Mouse (Mus musculus) neural tube, embryonic 10.5 days (tissue): ENCODE results near the gene Tmem206.

Experiments used
- DNase-seq: peaks from one replicate; pipeline ENCODE4 v3.0.0-alpha.2; 2017; ENCODE audit warnings: low spot score; ENCODE audit errors: extremely low spot score

The Tmem206 gene

GRCm38 (mm10) chr1:191307766-191308455 is 17.8 kb upstream of the Tmem206 start:
- DNase-seq, result no peak

- no peak for DNase-seq
Measured at GRCm38 (mm10) chr1:191311296-191311898, 14.3 kb upstream of the Tmem206 start.

- peak; percentile 88 for DNase-seq
Measured at GRCm38 (mm10) chr1:191312513-191312941, 13.2 kb upstream of the Tmem206 start.

GRCm38 (mm10) chr1:191313158-191313557 is 12.6 kb upstream of the Tmem206 start:
- DNase-seq, result no peak

- DNase-seq, result no peak
Measured at GRCm38 (mm10) chr1:191313926-191314325, 11.8 kb upstream of the Tmem206 start.

GRCm38 (mm10) chr1:191316818-191317217 is 8.9 kb upstream of the Tmem206 start:
- DNase-seq, result no peak

- DNase-seq, result peak; percentile 78
Measured at GRCm38 (mm10) chr1:191317591-191318196, 8.0 kb upstream of the Tmem206 start, which contains the start of gene Nenf. TSS of gene Nenf (minus strand) at chr1:191318194.

- no peak for DNase-seq
Measured at GRCm38 (mm10) chr1:191318686-191319085, 7.0 kb upstream of the Tmem206 start.

- no peak for DNase-seq
Measured at GRCm38 (mm10) chr1:191323381-191323780, 2.3 kb upstream of the Tmem206 start.

- no peak for DNase-seq
Measured at GRCm38 (mm10) chr1:191324733-191325590, 750 bp upstream of the Tmem206 start.

GRCm38 (mm10) chr1:191326233-191326882 is 646 bp downstream of the Tmem206 start:
- DNase-seq, result peak; percentile 74

GRCm38 (mm10) chr1:191327258-191327657 is 1.5 kb downstream of the Tmem206 start:
- no peak for DNase-seq

- DNase-seq, result no peak
Measured at GRCm38 (mm10) chr1:191328019-191328441, 2.3 kb downstream of the Tmem206 start.

- DNase-seq, result no peak
Measured at GRCm38 (mm10) chr1:191330356-191330755, 4.6 kb downstream of the Tmem206 start.

- no peak for DNase-seq
Measured at GRCm38 (mm10) chr1:191334500-191334899, 8.8 kb downstream of the Tmem206 start.

GRCm38 (mm10) chr1:191339876-191340275 is 14.2 kb downstream of the Tmem206 start:
- DNase-seq, result no peak

- no peak for DNase-seq
Measured at GRCm38 (mm10) chr1:191340530-191340929, 14.8 kb downstream of the Tmem206 start.

- no peak for DNase-seq
Measured at GRCm38 (mm10) chr1:191347602-191348001, 21.9 kb downstream of the Tmem206 start.

GRCm38 (mm10) chr1:191348592-191348991 is 22.9 kb downstream of the Tmem206 start:
- no peak for DNase-seq

- DNase-seq, result no peak
Measured at GRCm38 (mm10) chr1:191348996-191349395, 23.3 kb downstream of the Tmem206 start.

- DNase-seq, result no peak
Measured at GRCm38 (mm10) chr1:191349486-191350037, 23.9 kb downstream of the Tmem206 start.
